In genomic region chr15:83642518-83642917, GRCm38 (mm10) we compare ENCODE assay signal across 12 mouse cellular contexts.
"Had no signal": no experiment of that assay in that cellular context is flagged by ENCODE, and none has a peak within 500 bp of the region (broad histone marks: within the 10 kb centered on the region; RNA-seq: fewer than 3 reads in every experiment).

No protein-coding gene starts in this region.

- DNase-seq: retina, postnatal 1 day; right cerebral cortex, adult 18-20 months; right cerebral cortex, postnatal 14 days; right cerebral cortex, postnatal 25 days; right cerebral cortex, postnatal 4 days; spleen, adult 18-20 months; thymus, adult 18-20 months; thymus, adult 2 months; thymus, postnatal 14 days; thymus, postnatal 25 days; thymus, postnatal 36 days; thymus, postnatal 4 days had no signal
